Mouse (Mus musculus) c-Kit-negative CD71-positive TER-119-positive erythroid progenitor cells, embryonic 14.5 days (primary cell): Measurements from ENCODE around the gene Nxpe5.

Source experiments
- DNase-seq: peaks from one replicate; pipeline ENCODE4 v3.0.0-alpha.2; 2013; ENCODE audit warnings: low read depth, low spot score

Gene Nxpe5

DNA sequence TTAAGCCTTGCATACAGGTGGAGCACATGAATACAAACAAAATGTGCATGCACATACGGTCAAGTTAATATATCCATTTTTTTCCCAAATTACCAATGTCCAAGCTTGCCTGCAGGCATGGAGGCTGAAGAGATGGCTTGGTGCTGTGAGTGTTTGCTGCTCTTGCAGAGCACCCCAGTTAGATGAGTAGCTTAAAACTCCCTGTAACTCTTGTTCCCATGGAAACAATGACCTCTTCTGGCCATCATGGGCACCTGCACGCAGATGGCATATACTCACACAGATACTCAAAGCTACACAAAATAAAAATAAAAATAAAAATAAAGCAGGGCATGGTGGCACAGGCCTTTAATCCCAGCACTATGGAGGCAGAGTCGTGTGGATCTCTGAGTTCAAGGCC lies 27.4 kb downstream of the Nxpe5 start:
- DNase-seq = no peak

GRCm38 (mm10) chr5:138255353-138256093 lies 29.8 kb downstream of the Nxpe5 start, which contains the start of gene Lamtor4:
TSS of gene Lamtor4 (plus strand) at chr5:138255482.
- peak; percentile 85 for DNase-seq

GRCm38 (mm10) chr5:138256094-138256467 lies 30.4 kb downstream of the Nxpe5 start:
- DNase-seq = no peak

DNA sequence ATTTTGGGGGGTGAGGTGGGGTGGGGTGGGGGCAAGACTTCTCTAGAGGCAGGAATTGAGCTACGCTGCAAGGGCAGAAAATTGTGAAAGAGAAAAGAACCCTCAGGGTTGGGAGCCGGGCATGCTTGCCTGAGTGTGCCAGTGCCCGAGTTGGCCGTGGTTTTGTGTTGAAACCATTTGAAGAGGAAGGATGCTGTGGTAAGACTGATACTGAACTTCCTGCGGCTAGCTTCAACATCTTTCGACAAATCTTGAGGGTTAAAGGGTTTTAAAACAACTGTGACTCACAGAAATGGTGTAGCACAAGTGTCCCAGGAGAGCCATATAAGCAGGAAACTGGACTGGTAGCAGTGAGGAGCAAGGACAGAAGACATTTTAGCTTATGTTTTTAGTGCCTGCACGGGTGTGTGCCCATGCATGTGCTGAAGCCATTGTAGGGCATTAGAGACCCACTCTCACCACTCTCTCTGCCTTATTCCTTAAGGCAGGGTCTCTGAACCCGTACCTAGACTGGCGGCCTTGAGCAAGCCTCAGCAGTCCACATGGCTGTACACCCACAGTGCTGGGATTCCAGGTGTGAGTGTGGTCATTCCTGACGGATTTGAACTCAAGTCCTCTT lies 31.4 kb downstream of the Nxpe5 start:
- no peak for DNase-seq

GRCm38 (mm10) chr5:138257585-138257978 lies 31.9 kb downstream of the Nxpe5 start:
- no peak for DNase-seq

GRCm38 (mm10) chr5:138258078-138258477 lies 32.4 kb downstream of the Nxpe5 start:
- DNase-seq = no peak

DNA sequence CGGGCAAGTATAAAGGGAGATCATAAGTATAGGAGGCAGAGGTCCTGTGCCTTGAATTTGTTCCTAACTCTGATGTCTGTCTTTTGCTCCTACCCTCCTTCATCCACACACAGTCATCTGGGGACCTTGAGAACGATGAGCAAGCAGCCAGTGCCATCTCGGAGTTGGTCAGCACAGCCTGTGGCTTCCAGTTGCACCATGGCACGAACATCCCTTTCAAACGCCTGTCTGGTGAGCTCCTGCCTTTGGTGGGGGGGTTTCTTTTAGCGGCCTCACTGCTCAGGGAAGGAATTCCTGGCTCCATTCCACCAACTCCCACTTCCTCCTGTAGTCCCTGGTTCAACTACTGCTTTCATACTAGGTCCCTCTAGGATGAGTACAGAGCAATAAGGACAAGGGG lies 32.8 kb downstream of the Nxpe5 start:
- DNase-seq = no peak

DNA sequence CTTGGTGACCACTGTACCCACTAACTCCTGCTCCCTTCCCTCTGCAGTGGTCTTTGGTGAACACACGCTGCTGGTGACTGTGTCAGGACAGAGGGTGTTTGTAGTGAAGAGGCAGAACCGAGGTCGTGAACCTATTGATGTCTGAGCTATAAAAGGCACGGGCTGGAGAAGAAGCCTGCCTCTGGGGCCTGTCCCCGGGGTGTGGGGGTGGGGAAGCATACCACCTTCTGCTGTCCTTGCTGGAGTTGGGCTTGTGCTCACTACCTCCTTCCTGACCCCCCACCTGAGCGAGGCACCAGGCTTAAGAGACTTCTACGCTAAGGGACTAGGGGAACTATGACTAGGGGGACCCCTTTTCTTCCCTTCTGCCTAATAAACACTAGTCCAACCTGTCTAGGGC lies 33.3 kb downstream of the Nxpe5 start:
- DNase-seq = no peak

- no peak for DNase-seq
These were observed 34.4 kb downstream of the Nxpe5 start for GRCm38 (mm10) chr5:138260051-138260450.

DNA sequence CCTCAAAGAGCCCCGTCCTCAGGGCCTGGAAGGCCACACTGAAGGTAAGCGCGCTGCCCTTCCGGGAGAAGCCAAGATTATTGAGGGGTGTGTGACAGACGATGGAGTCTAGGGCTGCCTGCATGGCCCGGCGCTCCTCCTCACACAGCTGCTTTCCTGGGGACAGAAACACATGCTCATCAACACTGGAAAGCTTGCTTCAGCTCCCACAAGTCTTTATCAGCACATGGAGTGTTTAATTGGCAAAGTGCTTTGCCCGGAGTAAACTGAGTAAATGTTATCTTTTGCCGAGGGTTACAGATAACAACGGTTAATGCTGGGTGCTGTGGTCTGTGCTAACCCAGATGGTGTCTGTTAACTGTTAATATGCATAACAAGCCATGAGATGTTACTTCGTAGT lies 35.1 kb downstream of the Nxpe5 start:
- DNase-seq = no peak

DNA sequence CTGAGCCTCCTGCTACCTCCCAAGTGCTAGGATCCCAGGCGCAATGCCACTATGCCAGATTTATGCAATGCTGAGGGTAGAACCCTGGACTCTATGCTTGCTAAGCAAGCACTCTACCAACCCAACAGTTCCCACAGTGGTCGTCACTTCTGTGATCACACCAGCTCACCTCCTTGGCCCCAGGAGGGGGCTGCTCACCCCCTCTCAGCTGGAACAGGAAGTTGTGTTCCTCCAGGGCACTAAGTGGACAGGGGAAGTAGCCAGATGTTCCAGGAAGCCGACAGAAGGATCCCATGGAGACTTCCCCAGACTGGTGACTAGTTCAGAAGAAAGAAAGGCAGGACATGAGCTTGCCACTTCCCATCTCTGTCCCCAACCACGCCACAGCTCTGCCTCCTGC lies 36.3 kb downstream of the Nxpe5 start:
- DNase-seq = no peak

DNA sequence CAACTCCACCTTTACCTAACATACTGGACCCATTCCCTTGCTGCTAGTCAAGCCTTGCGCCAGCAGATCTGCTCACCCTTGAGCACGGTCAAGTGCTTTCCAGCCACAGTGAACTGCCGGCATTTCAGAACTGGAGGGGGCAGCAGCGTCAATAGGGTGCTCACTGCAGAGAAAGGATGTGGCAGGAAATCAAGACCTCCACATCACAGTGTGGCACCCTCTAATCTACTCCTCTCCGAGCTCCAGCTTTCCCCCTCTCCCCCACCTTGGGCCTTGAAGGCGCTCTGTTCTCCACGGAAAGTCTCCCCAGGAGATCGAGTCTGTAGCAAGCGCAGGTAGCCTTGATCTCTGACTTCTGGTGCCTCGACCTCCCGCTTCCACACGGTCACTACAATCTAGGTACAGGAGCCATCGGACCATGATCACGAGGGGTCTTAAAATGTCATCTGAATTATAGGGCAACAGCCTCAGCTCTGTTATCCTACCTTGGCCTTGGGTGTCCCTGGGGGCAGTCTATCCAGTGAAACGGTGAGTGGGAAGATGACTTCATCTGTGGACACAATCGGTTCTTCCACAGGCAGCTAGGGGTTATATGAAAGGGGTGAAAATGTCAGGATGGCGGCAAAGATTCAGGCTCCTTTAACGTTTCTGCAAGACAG lies 37.0 kb downstream of the Nxpe5 start:
- DNase-seq = no peak

DNA sequence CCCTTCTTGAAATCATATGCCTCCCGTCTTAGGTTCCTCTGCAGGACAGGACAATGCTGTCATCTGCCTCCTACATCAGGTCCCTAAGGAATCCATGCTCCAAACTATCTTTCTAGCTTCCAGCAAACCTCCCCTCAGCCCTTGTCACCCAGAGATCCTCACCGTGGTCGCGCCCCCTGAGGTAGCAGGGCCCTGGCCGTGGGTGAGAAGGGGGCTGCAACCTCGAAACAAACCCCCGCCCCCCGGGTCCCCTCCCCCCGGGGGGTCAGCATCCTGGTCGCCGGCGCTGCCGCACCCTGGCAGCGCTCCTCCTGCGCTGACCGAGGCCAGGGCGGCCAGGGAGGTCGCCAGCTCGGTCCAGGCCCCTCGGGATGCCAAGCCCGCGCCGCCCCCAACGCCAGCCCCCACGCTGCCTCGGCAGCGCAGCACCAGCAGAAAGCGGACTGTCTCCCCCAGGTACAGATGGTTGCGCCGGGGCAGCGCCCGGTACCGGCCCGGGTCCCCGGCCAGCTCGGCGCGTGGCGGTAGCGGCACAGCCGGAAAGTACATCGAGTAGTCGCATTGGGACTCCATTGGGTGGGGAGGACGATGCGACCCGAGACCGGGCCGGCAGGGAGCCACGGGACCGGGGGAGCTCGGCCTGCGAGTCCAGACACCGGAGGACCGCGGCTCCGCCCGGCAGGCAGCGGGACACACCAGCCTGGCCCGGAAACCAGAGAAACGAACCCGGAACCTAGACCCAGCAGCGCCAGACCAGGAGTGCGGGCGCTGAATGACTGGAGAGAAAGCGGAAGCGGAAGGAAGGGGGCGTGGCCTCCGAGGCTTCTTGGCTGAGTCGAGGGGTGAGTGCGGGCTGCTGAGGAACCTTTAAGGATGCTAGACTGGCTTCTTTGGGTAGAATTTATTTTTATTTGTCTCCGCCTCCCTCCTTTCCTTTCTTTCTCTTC lies 37.8 kb downstream of the Nxpe5 start, which contains the start of gene BC037034:
BC037034 (minus strand) TSS at position 774 of the 947 bp plus-strand sequence.
- DNase-seq = peak; percentile 83

DNA sequence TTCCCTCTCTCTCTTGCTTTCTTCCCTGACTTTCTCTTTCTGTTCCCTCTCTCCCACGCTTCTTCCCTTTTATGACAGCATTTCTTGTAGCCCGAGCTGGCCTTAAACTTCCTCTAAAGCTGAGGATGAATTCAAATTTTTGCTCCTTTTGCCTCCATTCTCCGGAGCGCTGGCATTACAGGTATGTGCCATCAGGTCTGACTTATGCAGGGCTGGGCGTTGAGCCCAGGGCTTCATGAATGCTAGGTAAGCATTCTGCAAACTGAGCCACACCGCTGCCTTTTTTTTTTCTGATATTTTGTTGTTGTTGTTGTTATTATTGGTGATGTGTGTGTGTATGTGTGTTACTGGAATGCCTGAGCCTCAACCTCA lies 38.5 kb downstream of the Nxpe5 start:
- no peak for DNase-seq

GRCm38 (mm10) chr5:138265712-138266111 lies 40.0 kb downstream of the Nxpe5 start:
- no peak for DNase-seq

GRCm38 (mm10) chr5:138267114-138267513 lies 41.4 kb downstream of the Nxpe5 start:
- DNase-seq = no peak

- no peak for DNase-seq
These were observed 43.3 kb downstream of the Nxpe5 start for GRCm38 (mm10) chr5:138268980-138269379.

- no peak for DNase-seq
These were observed 45.5 kb downstream of the Nxpe5 start for GRCm38 (mm10) chr5:138271232-138271631.

GRCm38 (mm10) chr5:138272409-138272923 lies 46.8 kb downstream of the Nxpe5 start, which contains the start of gene Gal3st4:
TSS of gene Gal3st4 (minus strand) at chr5:138272840.
- DNase-seq = no peak

- DNase-seq = no peak
These were observed 48.5 kb downstream of the Nxpe5 start for GRCm38 (mm10) chr5:138274186-138274585.
